Mouse (Mus musculus): ENCODE measurements around the gene Pimreg.

- TF ChIP-seq CTCF (IDR thresholded peaks at IDR 0.05; ENCODE audit: extremely low read depth, insufficient read length, insufficient replicate concordance, low read depth, low read length) (peak; percentile 71; the same call in 1 of the 2 replicates), POLR2A (IDR thresholded peaks at IDR 0.05; ENCODE audit: low read depth, low read length) (no peak)
Observed at GRCm38 (mm10) chr11:72002138-72002853, 39.5 kb upstream of the Pimreg start.
